Mouse (Mus musculus) layer of hippocampus, postnatal 14 days (tissue): ENCODE data around the gene Grasp. TPM values are rescaled to one million over a fixed set of nuclear protein-coding genes. Genes with fewer than 3 reads are reported as not detected.

ENCODE experiments used
- DNase-seq, 2 experiments: peaks; one replicate each; pipeline ENCODE4 v3.0.0; 2021 to 2022; ENCODE audit warnings: low spot score in 2 of 2, mixed read lengths in 1 of 2
- total RNA-seq, 2 experiments: library from RNA; stranded (reverse); gene quantifications; 2 replicates each; pipeline ENCODE4 v1.2.3; 2021

Grasp gene
- total RNA-seq, 2 experiments from 2014 or later: 53.4 to 55.2 TPM

DNA sequence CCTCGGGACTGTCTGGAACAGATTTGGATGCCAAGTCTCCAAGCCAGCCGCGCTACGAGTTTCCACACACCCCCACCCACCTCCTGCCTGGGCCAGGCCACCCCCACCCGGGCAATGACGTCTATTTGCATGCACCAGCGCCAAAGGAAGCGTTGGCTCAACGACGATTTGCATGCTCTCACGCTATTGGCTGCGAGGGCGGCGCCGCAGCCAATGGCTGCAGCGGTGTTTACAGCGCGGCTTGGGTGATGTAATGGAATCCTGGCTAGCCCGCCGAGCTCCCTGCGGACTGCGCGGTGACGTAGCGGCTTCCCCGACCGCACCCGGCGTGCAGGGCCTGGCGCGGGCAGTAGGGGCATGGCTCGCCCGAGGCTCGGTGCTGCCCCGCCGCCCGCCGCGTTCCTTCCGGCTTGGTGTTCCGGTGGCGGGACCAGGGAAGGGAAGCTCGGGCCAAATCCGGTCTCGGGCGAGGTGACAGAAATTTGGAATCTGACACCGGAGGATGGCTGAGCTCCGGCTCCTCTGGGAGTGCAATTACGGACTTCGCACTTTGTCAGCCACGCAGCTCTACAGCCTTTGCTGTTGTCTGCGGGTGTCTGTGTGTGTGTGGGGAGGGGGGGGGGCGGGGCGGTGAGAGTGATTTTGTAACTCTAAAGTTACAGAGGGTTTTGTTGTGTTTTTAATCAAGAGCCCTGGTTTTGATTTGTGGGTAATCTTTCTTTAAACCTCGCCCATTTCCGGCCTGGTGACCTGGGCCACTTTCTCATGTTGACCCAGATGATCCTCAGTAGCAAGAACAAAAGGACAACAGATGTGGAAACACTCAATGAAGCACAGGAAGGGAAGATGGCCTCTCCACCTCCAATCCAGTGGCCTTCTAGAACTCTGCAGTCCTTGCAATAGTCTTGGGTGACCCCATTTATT is 22.5 kb downstream of the Grasp start:
- DNase-seq: peak; percentile 92 to 97

DNA sequence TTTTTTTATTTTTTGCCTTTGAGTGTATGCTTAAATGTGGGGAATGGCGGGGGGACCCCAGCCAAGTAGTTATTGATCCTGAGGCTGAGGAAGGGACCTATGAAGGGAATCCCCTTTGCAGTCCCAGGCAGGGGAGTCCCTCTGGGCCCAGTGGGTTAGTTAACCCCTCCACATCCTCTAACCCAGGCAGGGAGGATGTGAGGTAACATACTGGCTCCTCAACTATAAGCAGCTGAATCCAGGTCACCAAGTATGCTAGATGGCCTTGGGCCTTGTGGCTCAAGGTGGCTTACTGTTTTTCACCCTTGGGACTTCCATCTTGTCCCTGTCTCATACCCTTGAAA is 23.1 kb downstream of the Grasp start:
- DNase-seq: no peak

DNA sequence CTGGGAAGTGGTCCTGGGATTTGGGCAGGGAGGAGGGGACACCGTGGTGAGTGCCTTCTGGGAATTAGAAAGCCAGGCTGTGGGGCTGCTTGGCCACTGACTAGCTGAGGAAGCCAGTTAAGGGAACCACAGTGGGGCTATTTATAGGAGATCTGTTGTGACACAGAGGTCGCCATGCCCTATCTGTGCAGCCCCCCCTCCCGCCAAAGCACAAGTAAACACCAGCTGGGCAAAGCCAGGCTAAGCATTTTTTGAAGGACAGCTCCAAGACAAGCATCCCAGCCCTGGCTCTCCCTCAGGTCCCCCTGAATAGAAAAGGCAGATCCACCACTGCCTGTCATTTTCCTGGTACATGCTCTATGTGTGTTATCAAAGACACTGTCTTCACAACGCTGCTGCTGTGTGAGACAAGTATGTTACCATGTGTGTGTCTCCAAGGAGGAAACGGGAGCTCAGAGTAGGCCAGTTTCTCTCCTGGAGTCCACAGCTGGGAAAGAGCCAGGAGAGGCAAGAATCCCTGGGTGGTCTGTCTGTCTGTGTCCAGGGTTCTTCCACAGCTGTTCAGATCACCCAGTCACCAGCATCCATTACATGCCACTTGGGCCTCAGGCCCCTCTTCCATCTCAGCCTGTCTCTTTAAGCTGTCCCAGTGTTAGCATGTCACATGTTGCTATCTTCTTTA is 24.2 kb downstream of the Grasp start:
- DNase-seq: no peak

DNA sequence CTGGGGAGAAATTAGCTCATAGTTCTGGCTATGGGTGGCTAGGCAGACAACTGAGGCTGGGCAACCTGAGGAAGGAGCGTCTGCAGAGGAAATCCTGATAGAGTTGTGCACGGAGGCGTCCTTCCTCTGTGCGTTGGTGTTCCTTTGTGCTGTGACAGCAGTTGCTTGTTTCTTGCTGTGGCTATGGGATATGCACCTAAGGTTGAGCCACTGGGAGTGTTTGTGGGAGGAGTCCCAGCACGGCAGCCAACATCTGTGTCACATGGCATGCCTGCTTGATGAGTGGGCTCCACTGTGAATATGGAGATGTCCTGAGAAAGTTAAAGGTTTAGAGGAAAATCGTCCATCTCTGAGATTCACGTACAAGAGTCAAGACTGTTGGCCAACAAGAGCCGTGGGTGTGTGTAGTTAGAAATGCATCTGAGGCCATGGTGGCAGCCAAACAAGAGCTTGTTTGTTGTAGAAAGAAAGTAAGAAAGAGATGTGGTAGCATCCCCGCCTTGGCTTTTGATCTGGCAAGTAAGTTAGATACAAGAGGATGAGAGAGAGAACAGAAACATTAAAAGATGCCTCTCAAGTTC is 26.3 kb downstream of the Grasp start:
- DNase-seq: no peak

DNA sequence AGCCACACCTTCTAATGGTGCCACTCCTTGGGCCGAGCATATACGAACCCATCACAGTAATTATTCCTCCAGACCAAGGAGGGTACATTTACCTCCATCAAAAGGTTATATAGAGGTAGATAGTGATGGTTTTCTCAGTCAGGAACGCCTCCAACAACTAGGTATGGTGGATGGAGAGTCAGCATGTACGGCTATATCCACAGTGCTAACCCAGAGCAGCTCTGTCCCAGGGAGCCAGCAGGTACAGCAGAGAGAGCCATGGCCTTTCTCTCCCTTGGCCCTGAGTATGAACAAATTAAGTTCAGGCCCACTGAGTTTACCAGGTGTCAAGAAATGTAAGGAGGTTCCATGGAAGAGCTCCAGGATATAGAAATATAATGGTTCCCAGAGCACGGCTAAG is 27.9 kb downstream of the Grasp start:
- DNase-seq: no peak

DNA sequence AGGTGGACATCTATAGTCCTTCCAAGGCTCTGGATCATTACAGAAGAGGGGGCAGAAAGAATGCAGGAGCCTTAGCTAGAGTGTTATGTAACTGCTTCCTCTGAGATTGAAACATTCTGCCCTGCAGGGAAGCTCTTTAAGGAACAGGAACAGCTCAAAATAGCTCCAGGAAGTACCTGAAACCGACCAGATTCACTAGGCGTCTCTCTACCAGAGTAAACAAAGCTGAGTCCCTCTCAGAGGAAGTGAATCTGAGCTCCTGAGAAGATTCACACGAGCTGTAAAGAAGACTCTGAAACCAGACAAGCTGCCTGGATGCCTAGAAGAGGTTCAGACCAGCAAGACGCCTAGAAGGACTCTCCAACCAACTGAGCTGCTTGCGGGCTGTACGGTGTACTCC is 28.6 kb downstream of the Grasp start:
- DNase-seq: no peak

DNA sequence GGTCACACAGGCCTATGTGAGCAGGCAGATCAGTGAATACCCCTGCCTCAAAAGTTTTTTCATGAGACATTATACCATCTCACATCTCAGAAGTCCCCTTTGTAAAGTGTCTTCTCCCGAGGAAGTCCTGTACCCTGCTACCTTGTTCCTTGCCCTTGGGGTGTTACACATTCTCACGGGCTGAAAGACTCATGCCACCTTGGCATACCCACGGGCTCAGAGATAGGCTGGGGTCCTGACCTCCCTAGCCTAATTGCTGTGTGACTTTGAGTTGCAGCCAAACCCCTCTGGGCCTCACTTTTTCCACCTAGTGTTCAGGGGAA is 29.5 kb downstream of the Grasp start:
- DNase-seq: no peak

DNA sequence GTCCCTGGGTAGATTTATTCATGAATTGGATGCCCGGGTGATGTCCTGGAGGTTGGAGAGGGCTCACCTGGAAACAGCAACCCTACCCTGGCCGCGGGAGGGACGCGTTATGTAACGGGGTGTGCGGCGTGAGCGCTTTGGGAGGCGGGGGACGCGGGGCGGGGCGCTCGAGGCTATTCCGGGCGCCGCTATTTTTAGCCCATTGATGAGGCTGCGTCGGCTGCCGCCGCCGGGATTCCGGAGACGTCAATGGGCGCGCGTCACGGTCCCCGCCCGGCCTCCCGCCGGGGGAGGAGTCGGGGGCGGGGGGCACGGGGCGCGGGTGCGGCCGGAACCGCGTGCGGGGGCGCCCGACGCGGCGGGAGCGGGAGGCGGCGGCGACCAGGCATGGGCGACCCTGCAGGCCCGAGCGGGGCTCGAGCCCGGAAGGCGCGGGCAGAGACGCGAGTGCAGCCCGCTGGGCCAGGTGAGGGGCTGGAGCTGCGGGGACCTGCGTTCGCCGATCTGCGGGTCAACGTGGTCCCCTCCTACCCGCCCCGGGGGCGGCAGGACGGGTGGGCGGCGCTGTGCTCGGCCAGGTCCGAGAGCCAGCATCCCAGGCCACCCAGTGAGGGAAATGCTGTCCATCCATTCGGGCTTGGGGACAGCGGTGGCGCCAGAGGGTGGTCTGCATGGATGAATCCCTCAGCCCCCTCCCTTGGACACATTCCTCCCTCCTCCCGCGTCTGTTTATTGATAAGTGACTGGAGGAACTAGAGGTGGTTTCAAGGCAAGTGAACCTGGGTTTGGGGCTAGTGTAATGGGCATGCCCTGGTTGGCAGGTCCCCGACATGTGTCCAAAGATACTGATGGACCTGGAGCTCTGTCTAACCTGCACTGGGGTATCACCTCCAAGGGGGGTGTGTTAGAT is 30.2 kb downstream of the Grasp start, which contains the start of gene Nr4a1:
Nr4a1 (plus strand) TSS at position 384 of the 910 bp plus-strand sequence.
- peak in 1 of 2 experiments; percentile 66 for DNase-seq

DNA sequence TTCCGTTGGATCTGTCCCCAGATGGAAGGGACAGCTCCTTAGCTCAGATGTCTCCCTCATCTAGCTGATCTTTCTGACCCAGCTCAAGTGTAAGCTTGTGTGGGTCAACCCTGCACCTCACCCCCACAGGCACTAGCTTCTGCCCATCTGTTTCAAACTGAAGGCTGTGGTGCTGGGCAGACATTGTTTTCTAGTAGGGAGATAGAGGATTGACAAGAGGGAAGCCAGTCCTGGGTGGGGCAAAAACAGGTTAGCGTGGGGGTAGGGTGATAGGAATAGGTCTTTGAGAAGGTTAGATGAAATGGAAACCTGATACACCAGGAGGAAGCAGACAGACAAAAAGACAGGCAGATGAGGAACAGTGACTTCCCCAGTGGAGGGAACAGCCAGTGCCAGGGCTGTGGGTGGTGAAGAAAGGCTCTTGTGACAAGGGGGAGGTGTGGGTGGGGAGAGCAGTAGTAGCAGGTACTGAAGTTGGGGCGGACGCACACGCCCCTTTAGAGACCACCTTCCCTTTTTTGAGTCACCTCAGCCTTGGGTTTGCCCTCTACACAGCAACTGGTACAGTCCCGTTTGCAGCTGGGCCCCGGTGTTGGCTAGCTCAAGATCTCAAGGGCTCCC is 32.0 kb downstream of the Grasp start:
- no peak for DNase-seq

DNA sequence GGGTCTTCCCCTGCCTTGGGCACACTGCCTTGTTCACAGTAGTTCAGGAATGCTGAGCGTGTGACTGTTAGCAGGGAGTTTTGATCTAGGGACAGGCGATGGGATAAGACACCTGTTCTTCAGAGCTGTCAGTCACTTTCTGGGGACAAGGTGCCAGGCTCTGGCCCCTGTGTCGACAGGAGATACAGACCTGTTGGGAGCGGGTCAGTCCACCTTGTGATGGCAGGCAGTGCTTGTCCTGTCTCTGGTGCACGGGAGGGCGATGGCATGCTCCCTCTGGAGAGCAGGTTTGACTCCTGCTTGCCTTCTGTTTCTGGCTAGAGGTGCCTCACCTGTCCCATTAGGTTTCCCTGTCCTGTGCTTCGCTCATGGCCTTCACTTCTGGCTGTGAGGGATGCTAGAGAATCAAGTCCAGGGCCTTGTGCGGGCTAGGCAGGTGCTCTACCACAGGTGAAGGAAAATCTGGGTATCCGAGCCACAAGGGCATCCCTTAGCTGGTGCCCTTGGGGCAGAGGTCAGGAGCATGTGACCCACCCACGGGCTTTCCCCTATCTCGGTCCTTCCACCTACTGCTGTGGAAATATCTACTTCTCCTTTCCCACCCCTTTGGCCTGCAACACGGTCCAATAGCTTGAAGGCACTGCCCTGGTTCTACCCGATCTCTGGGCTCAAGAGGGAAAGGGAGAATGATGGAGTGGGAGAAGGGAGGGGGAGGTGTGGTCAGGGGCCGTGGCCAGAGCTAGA is 32.6 kb downstream of the Grasp start:
- DNase-seq: no peak

DNA sequence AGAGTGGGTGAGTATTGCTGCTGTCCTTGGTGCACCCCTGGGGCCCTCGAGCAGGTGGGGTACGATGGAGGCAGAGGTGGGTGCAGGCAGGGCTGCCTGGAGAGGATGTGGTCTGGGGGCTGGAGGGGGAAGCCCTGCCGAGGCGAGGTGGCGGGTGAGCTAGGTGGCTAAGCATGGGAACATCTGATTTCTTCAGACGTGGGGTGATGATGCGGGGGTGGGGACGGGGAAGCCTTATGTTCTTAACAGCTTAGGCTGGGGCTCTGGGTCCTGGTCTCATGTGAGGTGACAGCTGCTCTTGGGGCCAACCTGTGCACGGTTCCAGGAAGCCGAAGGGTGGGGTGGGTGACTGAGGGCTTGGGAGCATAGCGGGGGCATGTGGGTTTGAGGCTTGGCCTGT is 34.4 kb downstream of the Grasp start:
- DNase-seq: no peak

DNA sequence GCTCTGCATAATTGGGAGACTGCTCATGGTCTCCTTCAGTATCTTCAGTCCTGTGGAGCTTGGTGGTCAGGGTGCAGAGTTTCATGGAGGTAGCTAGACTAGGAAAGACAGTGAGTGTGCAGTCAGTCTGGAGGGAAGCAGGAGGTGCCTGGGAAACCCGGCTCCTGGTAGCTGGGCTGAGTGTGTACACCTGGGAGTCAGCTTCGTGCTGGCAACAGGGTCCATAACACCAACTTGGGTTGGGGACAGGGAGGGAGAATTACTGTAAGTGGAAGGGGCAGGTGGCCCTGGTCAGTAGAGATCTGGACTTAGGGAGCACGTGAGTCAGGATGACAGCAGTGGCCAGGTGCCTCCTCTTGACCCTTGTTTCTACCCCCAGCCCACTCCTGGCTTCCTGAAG is 35.9 kb downstream of the Grasp start:
- no peak for DNase-seq

DNA sequence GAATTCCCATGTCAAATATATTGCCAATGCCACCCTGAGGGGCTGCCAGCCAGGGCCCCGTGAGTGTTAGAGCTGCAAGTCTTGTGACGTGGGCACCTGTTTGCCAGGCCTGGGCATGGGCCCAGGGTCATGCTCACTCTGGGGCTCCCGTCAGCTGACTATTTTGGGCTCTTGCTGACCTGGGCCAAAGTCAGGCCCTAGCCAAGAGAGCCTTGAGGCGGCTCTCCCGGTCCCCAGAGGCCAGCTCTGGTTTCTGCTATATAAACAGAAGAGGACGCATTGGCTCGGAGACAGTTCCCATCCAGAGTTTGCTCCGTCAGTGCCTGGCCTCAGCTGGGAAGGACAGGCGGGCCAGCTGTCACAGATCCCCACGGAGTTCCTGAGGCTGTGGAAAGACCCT is 36.4 kb downstream of the Grasp start:
- no peak for DNase-seq

DNA sequence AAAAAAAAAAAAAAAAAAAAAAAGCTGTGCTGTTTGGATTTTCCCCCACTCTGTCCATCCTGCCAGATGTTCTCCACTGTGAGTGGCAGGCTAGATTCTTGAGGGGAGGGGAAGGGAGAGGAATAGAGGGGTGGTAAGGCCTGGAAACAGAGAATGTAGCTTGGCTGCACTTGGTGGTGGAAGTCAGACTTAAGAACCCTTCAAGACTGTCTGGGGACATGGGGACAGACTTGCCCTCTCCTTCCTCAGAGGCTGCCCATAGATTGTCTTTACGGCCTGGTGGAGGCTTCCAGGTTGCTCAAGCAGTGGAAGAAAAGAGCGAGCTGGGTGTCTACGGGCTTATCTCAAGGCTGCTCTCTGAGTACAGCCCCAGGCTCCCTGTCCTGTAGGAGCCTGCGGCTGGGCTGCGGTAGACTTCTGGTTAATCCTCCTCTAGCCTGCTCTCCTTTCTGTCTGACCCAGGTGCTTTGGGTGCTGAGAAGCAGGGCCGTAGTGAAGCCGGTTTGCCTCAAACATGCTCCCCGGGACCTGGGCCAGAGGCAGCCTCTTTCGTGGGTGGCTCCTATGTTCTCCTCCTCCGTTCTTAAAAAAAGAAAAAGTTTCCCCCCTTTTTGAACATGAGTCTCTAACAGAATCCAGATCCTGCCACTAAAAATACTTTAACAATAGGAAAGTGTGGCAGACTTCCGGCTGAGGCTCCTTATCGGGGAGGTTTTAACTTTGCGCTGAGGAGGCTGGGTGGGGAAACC is 37.1 kb downstream of the Grasp start:
- no peak for DNase-seq

DNA sequence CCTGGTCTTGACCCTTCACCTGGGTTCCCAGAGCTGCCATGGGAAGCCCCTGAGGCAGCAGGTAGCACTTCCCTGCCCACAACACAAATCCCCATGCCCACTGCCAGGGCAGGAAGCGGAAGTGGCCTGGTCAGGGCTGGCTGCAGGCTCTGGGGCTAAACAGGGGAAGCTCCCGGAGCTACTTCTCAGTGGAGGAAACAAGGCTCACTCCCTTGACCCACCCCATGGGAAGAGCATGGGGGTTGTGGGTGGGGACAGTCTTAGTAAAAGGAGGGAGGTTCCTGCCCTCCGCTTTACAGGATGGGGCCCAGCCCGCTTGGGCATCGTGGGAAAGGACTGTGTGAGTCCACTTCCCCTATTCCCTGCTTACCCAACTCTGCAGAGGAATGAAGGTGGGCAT is 38.5 kb downstream of the Grasp start:
- no peak for DNase-seq

DNA sequence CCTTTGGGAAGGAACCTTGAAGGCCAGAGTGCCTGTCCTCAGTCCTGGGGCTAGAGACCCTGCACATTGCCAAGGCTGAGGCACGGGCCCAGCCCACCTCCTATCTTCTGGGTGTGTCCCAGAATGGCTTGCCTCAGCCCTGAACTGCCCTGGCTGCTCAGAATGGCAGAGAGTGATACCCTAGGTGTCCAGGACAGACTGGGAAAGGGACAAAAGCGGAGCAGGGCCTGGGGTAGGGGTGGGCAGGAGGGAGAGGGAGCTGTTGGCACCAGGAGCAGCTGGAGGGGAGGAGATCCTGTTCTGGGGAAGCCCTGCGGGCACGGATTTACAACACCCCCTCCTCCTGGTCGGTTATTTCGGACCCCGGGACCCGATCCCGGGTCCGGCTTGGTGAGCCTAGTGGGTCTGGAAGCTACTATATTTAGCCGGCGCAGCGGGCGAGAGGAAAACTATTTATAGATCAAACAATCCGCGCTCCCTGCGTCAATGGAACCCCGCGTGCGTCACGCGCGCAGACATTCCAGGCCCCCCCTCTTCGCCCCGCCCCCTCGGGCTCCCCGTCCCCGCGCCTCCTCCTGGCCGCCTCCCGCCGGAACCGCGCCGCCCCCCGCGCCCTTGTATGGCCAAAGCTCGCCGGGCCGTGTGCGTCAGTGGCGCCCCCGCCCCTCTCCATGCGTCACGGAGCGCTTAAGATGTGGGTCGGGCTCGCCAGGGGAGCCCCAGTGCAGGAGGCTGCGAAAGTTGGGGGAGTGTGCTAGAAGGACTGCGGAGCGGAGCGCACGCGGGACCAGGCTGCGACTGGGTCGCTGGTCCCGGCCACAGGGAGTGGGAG is 42.4 kb downstream of the Grasp start:
- DNase-seq: peak; percentile 82 to 92

DNA sequence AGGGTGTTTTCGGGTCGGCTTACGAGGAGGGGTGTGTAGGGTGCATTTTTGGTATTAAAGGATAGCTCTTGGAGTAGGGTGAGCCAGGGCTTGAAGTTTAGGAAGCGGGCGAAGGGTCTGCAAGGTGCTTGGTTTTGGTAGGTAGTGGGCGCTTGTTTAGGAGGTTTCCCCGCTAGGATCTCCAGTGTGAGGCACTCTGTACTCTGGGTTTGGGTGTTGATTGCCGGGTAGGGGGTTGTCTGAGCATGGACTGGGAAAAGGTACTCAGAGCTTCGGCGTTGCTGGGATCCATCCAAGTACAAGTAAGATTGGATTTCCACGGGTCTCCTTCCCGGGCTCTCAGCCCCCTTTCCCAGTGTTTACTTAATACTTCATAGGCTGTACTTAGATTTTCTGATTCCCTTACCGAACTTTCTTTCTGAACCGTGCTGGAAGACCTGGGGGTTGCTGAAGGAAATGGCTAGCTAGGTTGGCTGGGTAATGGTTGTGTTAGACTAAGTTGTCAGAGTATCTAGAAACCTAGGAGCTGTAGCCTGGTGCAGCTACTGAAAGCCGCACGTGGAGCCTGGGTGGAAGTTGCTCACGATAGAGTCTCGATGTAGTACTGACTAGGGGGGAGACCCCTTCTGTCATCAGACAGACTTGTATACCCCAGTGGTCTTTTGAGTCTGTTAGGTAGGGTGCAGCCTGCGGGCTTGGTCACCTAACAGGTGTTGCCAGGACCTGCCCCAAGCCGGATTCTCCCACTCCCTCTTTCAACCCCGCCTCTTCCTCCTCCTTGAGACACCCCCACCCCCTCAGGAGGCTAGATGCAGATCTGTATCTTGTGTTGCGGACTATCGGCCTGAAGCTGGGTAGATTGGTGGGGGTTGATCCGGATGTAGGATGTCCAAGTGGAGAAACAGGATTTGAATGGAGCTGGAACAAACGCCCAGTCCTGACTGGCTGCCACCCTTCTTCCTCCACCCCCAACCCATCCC is 43.4 kb downstream of the Grasp start:
- no peak for DNase-seq
